Mouse (Mus musculus) liver, embryonic 11.5 days (tissue): Measurements from ENCODE around the gene Rsph14. TPM values are rescaled to one million over a fixed set of nuclear protein-coding genes. Genes with fewer than 3 reads are reported as not detected.
A peak's percentile ranks its signal among the peaks of the same experiment; 100 is the strongest.

Experiments
- ATAC-seq: fragments of 200-750 bp; cut with Nextera tagmentation; replicated peaks from 2 replicates; pipeline ENCODE4 v1.8.0; 2017; ENCODE audit warnings: moderate number of reproducible peaks, mild to moderate bottlenecking, moderate TSS enrichment, moderate library complexity; ENCODE audit not compliant: low FRiP score
- DNase-seq: peaks from one replicate; pipeline ENCODE4 v3.0.0-alpha.2; 2017; ENCODE audit warnings: low spot score
- H3K27ac ChIP-seq: fragments of 300-500 bp; sonication (generic); 2 replicates; pipeline ENCODE4 v1.5.1; 2014; ENCODE audit warnings: mild to moderate bottlenecking, low read depth, low read length, control low read depth
- H3K27me3 ChIP-seq: fragments of 300-500 bp; sonication (generic); replicated peaks from 2 replicates; pipeline ENCODE4 v1.6.1; 2014; ENCODE audit warnings: low read length, mixed read lengths; ENCODE audit not compliant: control insufficient read depth, insufficient read depth
- H3K36me3 ChIP-seq: fragments of 300-500 bp; sonication (generic); 2 replicates; pipeline ENCODE4 v1.6.1; 2014; ENCODE audit warnings: mild to moderate bottlenecking, low read length, moderate library complexity, mixed read lengths; ENCODE audit not compliant: control insufficient read depth, insufficient read depth
- H3K4me1 ChIP-seq: fragments of 300-500 bp; sonication (generic); replicated peaks from 2 replicates; pipeline ENCODE4 v1.6.1; 2014; ENCODE audit warnings: low read length, mixed read lengths; ENCODE audit not compliant: control insufficient read depth, insufficient read depth
- H3K4me2 ChIP-seq: fragments of 300-500 bp; sonication (generic); 2 replicates; pipeline ENCODE4 v1.6.1; 2014; ENCODE audit warnings: mild to moderate bottlenecking, control low read depth, moderate library complexity
- H3K4me3 ChIP-seq: fragments of 300-500 bp; sonication (generic); 2 replicates; pipeline ENCODE4 v1.5.1; 2014; ENCODE audit warnings: low read depth, low read length, control low read depth
- H3K9ac ChIP-seq: fragments of 300-500 bp; sonication (generic); 2 replicates; pipeline ENCODE4 v1.6.1; 2014; ENCODE audit warnings: low read depth, low read length, control low read depth
- H3K9me3 ChIP-seq: fragments of 300-500 bp; sonication (generic); 2 replicates; pipeline ENCODE4 v1.6.1; 2016; ENCODE audit warnings: low read length, inconsistent platforms, mixed read lengths; ENCODE audit not compliant: control insufficient read depth
- WGBS: fragments of 180-500 bp; shearing (Covaris S2); extraction: QIAGEN DNeasy Blood & Tissue Kit; methylation state at CpG from one replicate; pipeline ENCODE4 v1.1.7; 2014; 5-methylcytosine and 5-hydroxymethylcytosine counted together
- polyA plus RNA-seq: library from polyadenylated mRNA; unstranded; fragments of >200 nt; fragmentation: Nextera tagmentation; extraction: Ambion mirVana; gene quantifications from 2 replicates; pipeline ENCODE4 v1.2.1, GENCODE M21; 2014

Gene Rsph14
- polyA plus RNA-seq, 1 experiment from 2014 or later: not detected

- ATAC-seq: no peak
- Histone ChIP-seq H3K27ac (no peak overlapping the region), H3K4me3 (no peak overlapping the region), H3K36me3 (no peaks in the 10 kb centered on the region), H3K9ac (no peak overlapping the region), H3K4me1 (peaks cover 3% of the 10 kb centered on the region; the same call in 1 of the 2 replicates), H3K9me3 (no peaks in the 10 kb centered on the region), H3K4me2 (no peak overlapping the region), H3K27me3 (peaks cover 5% of the 10 kb centered on the region)
- 64% methylated on average over 26 of the region's 26 CpGs for WGBS
- DNase-seq: no peak
Measured at GRCm38 (mm10) chr10:74990584-74991322, 41.6 kb downstream of the Rsph14 start.

GRCm38 (mm10) chr10:74989814-74990213 lies 42.6 kb downstream of the Rsph14 start:
- no peak overlapping the region for H3K4me2 ChIP-seq
- no peak for ATAC-seq
- H3K27me3 ChIP-seq: no peaks in the 10 kb centered on the region; the same call in 1 of the 2 replicates
- H3K9me3 ChIP-seq: no peaks in the 10 kb centered on the region
- no peak overlapping the region for H3K9ac ChIP-seq
- H3K4me1 ChIP-seq: peaks cover 3% of the 10 kb centered on the region; the same call in 1 of the 2 replicates
- H3K36me3 ChIP-seq: no peaks in the 10 kb centered on the region
- DNase-seq: no peak
- no peak overlapping the region for H3K27ac ChIP-seq
- WGBS: 78% methylated on average over 4 of the region's 4 CpGs
- no peak overlapping the region for H3K4me3 ChIP-seq

- ATAC-seq: peak; percentile 66
Measured at GRCm38 (mm10) chr10:74987698-74988470, 44.5 kb downstream of the Rsph14 start.

GRCm38 (mm10) chr10:74983176-74983575 lies 49.2 kb downstream of the Rsph14 start:
- no peaks in the 10 kb centered on the region for H3K27me3 ChIP-seq
- no peak overlapping the region for H3K27ac ChIP-seq
- H3K4me2 ChIP-seq: no peak overlapping the region
- no peak overlapping the region for H3K4me3 ChIP-seq
- 50% methylated on average over 8 of the region's 8 CpGs for WGBS
- H3K4me1 ChIP-seq: peaks cover 3% of the 10 kb centered on the region; the same call in 1 of the 2 replicates
- no peaks in the 10 kb centered on the region for H3K36me3 ChIP-seq
- ATAC-seq (no peak), DNase-seq (no peak)
- no peak overlapping the region for H3K9ac ChIP-seq
- H3K9me3 ChIP-seq: no peaks in the 10 kb centered on the region

More at GRCm38 (mm10) chr10:74987698-74988470, 44.5 kb downstream of the Rsph14 start:
- H3K9me3 ChIP-seq: no peaks in the 10 kb centered on the region
- no peaks in the 10 kb centered on the region for H3K36me3 ChIP-seq
- H3K9ac ChIP-seq: no peak overlapping the region
- DNase-seq: no peak
- H3K27me3 ChIP-seq: no peaks in the 10 kb centered on the region
- 45% methylated on average over 14 of the region's 14 CpGs for WGBS
- H3K4me3 ChIP-seq: no peak overlapping the region
- H3K4me2 ChIP-seq: peak overlapping the region; percentile 43
- H3K27ac ChIP-seq: no peak overlapping the region
- H3K4me1 ChIP-seq: peaks cover 3% of the 10 kb centered on the region; the same call in 1 of the 2 replicates

GRCm38 (mm10) chr10:74981159-74981558 lies 51.2 kb downstream of the Rsph14 start:
- Histone ChIP-seq H3K9me3 (no peaks in the 10 kb centered on the region), H3K9ac (no peak overlapping the region), H3K4me3 (no peak overlapping the region), H3K27ac (no peak overlapping the region), H3K27me3 (no peaks in the 10 kb centered on the region), H3K4me2 (no peak overlapping the region), H3K36me3 (no peaks in the 10 kb centered on the region), H3K4me1 (no peaks in the 10 kb centered on the region; the same call in 1 of the 2 replicates)
- WGBS: 68% methylated on average over 12 of the region's 12 CpGs
- DNase-seq (no peak), ATAC-seq (no peak)

GRCm38 (mm10) chr10:74978056-74978455 lies 54.3 kb downstream of the Rsph14 start:
- no peaks in the 10 kb centered on the region for H3K9me3 ChIP-seq
- H3K4me2 ChIP-seq: no peak overlapping the region
- ATAC-seq (no peak), DNase-seq (no peak)
- H3K9ac ChIP-seq: no peak overlapping the region
- H3K4me1 ChIP-seq: peaks cover 3% of the 10 kb centered on the region; the same call in 1 of the 2 replicates
- 74% methylated on average over 4 of the region's 4 CpGs for WGBS
- H3K4me3 ChIP-seq: no peak overlapping the region
- no peaks in the 10 kb centered on the region for H3K27me3 ChIP-seq
- no peaks in the 10 kb centered on the region for H3K36me3 ChIP-seq
- no peak overlapping the region for H3K27ac ChIP-seq

GRCm38 (mm10) chr10:74976429-74976828 lies 56.0 kb downstream of the Rsph14 start:
- Histone ChIP-seq H3K27ac (no peak overlapping the region), H3K36me3 (no peaks in the 10 kb centered on the region), H3K4me1 (peaks cover 3% of the 10 kb centered on the region; the same call in 1 of the 2 replicates), H3K27me3 (no peaks in the 10 kb centered on the region), H3K4me2 (no peak overlapping the region), H3K4me3 (no peak overlapping the region), H3K9ac (no peak overlapping the region), H3K9me3 (no peaks in the 10 kb centered on the region)
- 52% methylated on average over 7 of the region's 7 CpGs for WGBS
- DNase-seq (no peak), ATAC-seq (0 out of 2 replicates have a peak, but pooled peaks have one; percentile 35)

GRCm38 (mm10) chr10:74975626-74976025 lies 56.8 kb downstream of the Rsph14 start:
- Histone ChIP-seq H3K4me2 (no peak overlapping the region), H3K4me1 (peaks cover 3% of the 10 kb centered on the region; the same call in 1 of the 2 replicates), H3K9me3 (no peaks in the 10 kb centered on the region), H3K27me3 (no peaks in the 10 kb centered on the region), H3K36me3 (no peaks in the 10 kb centered on the region), H3K9ac (no peak overlapping the region), H3K4me3 (no peak overlapping the region), H3K27ac (no peak overlapping the region)
- no peak for ATAC-seq
- WGBS: 59% methylated on average over 7 of the region's 7 CpGs
- no peak for DNase-seq
